Mouse (Mus musculus) adrenal gland, postnatal 4 days (tissue): ENCODE data around the gene Grip1. TPM values are rescaled to one million over a fixed set of nuclear protein-coding genes. Genes with fewer than 3 reads are reported as not detected.

Experiments
- DNase-seq, 2 experiments: peaks; one replicate each; pipeline ENCODE4 v3.0.0; 2021 to 2022; ENCODE audit warnings: low spot score in 2 of 2, mixed read lengths in 2 of 2
- total RNA-seq, 2 experiments: library from RNA; stranded (reverse); gene quantifications; 2 replicates each; pipeline ENCODE4 v1.2.3; 2021

Gene Grip1
- total RNA-seq, 2 experiments from 2014 or later, result 4.1 TPM

DNA sequence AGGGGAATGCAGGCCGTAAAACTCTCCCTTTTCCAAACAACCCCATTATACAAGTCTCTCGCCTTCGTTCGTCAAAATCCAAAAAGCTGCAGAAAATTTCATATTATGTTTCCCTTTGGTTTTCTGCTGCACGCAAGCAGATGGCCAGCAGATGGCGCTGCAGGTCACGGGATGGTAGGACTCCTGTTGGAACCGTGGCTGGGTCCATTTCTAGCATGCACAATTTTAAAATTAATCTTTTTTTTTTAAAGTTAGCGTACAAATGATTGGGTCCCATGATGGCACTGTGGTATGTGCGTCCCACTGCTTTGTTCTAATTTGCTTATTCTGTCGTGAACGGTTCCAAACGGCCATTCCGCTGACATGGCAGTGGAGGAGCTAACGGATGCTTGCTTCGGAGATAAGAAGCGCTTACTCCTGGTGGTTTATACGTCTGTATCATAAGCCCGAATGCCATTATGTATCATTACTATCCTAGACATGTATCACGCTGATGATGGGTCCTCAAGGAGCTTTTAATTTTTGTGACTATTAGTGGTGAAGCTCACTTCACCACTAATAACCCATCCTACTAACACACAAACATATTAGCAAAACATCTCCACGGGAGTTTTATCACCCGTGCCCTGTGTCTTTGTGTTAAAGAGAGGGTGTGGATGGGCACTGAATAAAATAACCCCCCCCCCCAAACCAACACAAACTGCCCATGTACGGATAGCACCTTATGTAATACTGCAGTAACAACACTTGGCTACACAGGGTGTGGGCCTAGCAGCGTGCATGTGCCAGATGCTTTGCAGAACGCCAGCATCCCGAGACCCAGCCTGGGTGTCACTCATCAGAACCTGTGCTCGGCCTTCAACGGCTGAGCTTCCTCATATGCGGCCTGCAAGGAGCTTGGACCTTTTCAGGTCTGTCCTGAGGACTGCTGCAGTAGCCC lies 193.1 kb downstream of the Grip1 start:
- peak; percentile 28 to 48 for DNase-seq

DNA sequence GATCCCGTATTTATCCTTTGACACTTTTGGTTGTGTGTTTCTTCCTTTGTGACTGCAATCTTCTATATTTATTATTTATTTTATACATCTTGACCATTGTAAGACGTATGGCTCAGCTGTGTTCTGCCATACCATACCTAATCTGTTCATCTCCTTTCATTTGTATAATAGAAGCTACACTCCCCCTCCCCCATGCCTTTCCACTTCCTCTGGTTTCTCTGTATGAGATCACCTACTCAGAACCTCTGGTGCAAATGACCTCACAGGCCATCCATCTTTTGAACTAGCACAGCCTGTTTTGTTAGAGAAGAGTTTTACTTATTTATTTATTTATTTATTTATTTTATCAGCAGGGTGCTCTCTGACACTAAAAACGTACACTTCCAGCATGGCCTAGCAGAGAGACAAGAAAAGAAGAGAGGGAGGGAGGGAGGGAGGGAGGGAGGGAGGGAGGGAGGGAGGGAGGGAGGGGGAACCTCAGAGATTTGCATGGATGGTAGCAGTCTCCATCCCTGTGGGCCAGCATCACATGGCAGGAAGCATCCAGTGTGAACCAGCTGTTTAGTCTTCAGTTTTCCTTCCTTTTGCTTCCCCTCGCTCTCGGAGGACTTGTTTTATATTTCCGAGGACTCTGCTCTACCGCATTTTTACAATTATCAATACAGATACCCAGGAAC lies 207.2 kb downstream of the Grip1 start:
- no peak for DNase-seq

- no peak for DNase-seq
Measured at GRCm38 (mm10) chr10:119663586-119663985, 210.0 kb downstream of the Grip1 start.

DNA sequence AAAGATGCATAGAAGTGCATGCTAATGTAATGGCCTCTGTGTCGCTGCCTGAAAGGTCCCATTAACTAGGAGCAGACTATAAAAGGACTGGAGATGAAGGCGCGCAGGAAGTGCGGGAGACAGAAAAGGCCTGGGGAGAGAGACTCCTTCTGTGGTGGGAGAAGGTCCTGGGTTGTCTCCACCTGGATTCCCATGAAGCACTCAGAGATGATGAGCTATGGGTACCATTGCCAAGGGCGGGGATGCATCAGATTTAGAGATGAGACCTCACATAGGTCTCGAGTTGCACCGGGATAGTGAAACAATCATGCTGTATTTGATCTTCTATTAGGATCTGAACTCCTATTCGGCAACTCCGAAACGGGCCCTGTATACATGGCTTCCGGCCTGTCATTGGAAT lies 212.8 kb downstream of the Grip1 start:
- no peak for DNase-seq

DNA sequence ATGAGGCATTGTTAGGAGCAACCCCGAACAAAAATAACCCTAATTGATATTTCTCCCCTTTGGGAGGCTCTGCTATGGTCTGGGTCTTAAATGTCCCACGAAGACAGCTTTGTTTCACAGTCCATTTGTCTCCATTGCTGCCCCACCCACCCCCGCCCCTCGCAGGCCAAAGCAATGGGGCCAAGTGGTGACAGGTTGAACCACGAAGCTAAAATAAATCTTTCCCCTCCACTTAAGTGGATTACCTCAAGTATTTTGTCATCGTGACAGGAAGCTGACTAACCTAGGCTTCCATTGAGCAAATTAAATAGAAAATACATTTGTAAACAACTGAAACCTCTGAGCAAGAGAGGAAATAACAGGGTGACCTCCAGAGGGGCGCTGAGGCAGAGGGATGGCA lies 216.8 kb downstream of the Grip1 start:
- DNase-seq, result no peak

- no peak for DNase-seq
Measured at GRCm38 (mm10) chr10:119684377-119684826, 230.8 kb downstream of the Grip1 start.

GRCm38 (mm10) chr10:119691358-119692083 lies 237.9 kb downstream of the Grip1 start:
- no peak for DNase-seq

- DNase-seq, result no peak
Measured at GRCm38 (mm10) chr10:119692284-119692890, 238.8 kb downstream of the Grip1 start.

GRCm38 (mm10) chr10:119693400-119693799 lies 239.8 kb downstream of the Grip1 start:
- DNase-seq, result no peak

- DNase-seq, result no peak
Measured at GRCm38 (mm10) chr10:119697257-119697798, 243.7 kb downstream of the Grip1 start.

GRCm38 (mm10) chr10:119705348-119705747 lies 251.7 kb downstream of the Grip1 start:
- DNase-seq, result no peak

DNA sequence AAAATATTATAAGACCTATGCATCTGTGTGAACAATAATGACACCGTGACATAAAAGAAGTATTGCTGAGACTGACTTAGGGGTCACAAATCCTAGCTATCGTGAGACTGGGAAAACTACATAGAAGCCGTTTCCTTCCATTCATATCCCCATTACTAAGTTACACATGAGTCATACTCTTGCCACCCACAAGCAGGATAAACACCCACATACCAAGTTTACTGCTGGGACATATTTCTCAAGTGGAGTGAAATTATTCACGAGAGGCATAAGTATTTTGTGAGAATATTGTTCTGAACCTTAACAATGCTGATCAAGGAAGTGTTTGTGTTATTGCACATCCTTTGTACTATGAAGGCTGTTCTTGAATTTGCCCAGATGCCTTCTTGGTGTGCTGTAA lies 252.7 kb downstream of the Grip1 start:
- DNase-seq, result no peak

DNA sequence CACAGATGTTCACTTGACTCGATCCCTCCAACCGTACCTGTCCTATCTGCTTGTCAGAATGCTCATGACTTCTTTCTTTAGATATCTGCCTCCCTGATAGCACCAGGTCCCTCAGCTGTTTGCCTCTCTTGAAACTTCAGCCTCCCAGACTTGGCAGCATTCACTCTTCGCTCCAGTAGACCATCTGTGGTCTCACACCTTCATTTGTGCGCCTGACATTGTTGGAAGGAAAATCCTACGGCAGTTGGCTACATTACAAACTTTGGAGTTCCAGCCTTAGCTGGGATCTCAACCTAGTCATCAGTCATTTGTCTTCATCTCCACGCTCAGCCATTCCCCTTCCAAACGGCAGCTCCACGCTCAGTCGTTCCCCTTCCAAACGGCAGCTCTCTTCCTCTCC lies 253.4 kb downstream of the Grip1 start:
- no peak for DNase-seq

DNA sequence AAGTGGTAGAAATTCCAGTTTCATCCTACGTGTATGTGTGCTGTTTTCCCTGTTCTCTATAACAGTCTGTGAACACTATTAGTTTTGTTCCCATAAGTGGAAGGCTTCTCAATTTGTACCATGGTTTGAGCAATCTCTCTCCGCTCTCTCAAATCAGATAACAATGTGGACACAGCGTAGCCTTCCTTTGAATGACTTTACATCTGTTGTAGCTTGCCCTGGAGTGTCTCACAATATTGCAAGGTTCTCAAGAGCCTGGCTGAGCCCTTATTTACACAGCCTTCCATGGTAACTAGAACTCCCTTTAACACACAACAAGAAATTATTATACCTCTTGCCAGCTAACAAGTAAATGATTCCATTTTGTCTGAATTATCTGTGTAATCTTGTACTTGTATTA lies 268.3 kb downstream of the Grip1 start:
- DNase-seq, result no peak

DNA sequence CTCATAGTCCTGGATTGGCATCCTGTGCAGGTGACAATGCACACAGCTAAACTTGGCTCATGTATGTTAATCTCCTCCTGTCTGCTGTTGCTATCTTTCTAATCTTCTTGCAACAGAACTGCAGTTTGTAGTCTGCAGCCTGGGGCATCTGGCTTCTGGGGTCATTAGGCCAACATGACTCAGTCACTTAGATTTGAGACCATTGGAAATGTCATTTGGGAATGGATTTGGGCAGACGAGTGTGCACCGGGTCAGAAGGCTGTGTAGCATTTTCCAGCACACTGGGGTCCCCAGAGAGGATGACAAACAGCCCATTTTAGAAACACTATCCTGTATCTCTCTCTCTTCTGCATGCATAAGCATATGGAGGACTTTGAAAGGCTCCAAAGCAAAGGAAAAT lies 268.8 kb downstream of the Grip1 start:
- no peak for DNase-seq

GRCm38 (mm10) chr10:119723671-119724070 lies 270.0 kb downstream of the Grip1 start:
- DNase-seq, result no peak

DNA sequence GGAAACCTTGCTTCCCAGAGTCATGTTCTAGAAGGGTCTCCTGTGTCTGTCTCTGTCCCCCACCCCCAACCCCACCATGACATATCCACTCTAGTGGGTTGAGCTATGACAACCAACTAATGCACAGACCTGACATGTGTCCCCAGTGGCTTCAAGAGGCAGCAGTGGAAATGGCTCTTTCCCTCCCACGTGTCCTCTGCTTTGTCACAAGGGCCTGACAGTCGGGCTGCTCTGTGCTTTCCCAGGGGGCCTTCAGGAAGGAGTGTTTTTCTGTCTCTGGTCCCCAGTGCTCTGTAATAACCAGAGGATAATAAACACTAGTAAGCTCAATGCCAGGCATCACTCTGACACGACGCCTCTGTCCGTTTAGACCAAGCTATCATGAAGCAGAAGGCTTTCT lies 271.7 kb downstream of the Grip1 start:
- no peak for DNase-seq

DNA sequence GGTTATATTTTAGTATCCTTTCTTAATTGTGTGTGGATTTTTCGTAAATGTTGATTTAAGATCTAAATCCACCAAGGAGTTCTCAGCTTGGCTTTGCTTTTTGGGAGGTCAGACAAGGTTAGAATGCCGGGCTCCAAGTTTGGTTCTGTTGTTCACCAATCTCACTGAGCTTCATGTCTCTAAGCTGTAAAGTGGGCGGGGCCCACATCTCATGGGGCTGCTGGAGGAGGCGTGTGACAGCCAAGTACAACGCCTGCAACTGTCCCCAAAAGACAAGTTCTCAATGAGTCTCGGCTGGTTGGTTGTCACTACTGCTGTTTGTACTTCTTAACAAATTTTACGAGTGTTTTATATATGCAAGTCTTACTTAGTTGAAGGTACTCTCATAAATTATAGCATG lies 272.3 kb downstream of the Grip1 start:
- DNase-seq, result no peak

DNA sequence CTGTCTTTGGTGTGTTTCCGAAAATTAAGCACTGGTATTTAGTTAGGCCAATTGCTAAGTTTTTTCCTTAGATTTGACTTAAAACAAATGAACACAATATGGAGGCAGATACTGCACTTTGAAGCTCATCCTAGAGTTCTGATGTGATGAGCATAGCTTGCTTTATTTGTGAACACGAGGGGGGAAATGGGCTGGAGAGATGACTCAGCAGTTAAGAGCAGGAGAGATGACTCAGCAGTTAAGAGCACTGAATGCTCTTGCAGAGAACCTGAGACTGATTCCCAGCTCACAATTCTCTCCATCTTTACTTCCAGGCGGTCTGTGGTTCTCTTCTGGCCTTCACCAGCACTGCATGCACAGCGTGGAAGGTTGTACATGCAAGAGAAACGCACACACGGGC lies 273.3 kb downstream of the Grip1 start:
- no peak for DNase-seq

DNA sequence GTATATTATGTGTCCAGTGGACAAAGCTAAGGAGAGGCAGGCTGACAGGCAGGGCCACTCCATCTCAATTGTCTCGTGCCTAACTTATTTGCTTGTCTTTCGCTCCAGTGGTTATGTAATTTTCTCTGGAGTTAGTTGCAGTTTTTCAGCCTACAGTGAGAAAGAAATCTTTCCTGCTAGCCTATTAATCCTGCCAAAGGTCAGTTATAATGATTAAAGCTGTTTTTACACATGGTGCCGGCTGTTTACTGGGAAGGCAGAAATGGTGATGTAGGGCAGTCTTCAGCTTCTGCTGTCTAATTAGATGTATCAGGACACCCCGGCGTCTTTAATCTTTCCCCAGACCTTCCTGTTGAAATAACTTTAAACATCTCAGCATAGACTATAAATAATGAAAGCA lies 276.6 kb downstream of the Grip1 start:
- DNase-seq, result no peak
